Mouse (Mus musculus) heart, postnatal 25 days (tissue): ENCODE results near the gene H2-M10.4. TPM values are rescaled to one million over a fixed set of nuclear protein-coding genes. Genes with fewer than 3 reads are reported as not detected.
"Not testable (repeated sequence)": the region's sequence is repeated elsewhere in the genome, so short reads cannot be mapped to it uniquely, and the experiment has no call there.

Experiments
- DNase-seq: peaks from one replicate; pipeline ENCODE4 v3.0.0; 2022; ENCODE audit warnings: low spot score
- intact Hi-C: fragments of 180-260 bp; cut with DNase I; formaldehyde crosslinking; loops from one replicate; pipeline ENCODE4 v1.15.1; 2025
- total RNA-seq, 2 experiments: library from RNA; stranded (reverse); gene quantifications; 2 replicates each; pipeline ENCODE4 v1.2.3; 2021

H2-M10.4 gene
- total RNA-seq = not detected

DNA sequence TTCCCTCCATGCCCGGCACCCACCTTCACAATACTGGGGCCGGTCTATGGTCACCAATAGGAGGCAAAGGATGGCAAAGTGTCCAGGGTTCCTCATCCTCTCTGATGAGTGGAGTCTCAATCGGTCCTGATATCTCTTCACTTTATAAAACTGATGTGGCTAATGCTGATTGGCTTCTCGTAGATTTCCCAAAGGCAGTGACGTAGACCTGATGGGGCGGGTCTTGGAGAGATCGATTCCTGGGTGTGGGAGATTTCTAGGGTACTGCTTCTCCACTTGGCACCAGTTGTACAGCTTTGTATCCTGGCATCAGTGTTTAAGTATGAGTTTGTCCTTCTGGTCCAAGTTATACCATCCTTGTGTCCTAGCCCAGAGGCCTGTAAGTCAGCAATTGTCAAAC lies at the start of gene H2-M10.4:
TSS of gene H2-M10.4 (minus strand) at position 101 of the 400 bp plus-strand sequence.
- intact Hi-C loops = no loop called here
- no peak for DNase-seq

DNA sequence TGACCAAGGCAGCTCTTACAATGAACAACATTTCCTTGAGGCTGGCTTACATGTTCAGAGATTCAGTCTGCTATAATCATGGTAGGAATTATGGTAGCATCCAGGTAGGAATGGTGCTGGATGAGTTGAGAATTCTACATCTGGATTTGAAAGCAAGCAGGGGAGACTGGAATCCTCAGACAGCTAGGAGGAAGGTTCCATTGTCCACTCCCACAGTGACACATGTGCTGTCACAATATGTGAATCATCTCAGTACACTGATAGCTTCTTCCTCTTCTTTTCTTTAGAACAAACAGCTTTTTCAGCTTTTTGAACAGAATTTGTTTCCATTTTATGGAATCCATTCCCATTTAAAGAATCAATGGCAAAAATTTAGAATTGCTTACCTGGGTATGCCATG lies 41.8 kb upstream of the H2-M10.4 start:
- DNase-seq = no peak
- intact Hi-C loops = no loop called here

GRCm38 (mm10) chr17:36500435-36500834 lies 38.3 kb upstream of the H2-M10.4 start:
- intact Hi-C loops = no loop called here
- DNase-seq = no peak

DNA sequence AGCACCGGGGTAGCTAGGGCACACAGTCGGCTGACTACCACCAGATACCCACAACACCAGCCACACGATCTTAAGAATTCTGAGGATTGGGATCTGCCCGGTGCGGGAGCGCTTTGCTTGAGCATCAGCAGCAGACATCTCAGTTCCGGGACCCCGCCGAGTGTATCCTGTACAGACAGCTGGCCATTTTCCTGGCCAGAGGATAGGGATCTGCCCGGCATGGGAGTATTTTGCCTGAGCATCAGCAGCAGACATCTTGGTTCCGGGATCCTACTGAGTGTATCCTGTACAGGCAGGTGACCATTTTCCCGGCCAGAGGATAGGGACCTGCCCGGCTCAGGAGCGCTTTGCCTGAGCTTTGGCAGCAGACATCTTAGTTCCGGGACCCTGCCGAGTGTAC lies 26.0 kb upstream of the H2-M10.4 start:
- intact Hi-C loops, DNase-seq: not testable (repeated sequence)

DNA sequence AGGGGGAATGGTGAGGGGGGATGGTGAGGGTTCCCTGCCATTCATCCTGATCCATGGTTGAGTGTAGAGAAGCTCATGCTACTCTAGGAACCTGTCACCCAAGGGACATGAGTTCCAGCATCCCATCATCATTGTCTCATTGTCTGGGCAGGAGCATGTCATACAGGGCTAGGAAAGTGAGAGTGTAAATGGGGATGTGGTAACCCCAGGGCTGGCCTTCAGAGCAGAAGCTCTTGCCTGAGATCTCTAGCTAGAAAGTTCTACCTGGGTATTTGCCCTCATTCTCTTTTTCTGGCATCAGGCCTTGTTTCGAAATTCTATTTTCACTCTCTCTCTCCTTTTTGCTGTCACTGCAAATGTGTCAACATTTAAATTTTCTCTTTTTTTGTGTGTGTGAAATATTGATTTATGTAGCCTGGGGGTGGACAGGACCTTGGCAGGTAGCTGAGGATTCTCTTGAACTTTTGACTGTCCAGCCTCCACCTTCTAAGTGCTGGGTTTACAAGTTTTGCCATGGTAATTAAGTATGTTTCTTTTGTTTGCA lies 24.6 kb upstream of the H2-M10.4 start:
- DNase-seq = no peak
- intact Hi-C loops = no loop called here

DNA sequence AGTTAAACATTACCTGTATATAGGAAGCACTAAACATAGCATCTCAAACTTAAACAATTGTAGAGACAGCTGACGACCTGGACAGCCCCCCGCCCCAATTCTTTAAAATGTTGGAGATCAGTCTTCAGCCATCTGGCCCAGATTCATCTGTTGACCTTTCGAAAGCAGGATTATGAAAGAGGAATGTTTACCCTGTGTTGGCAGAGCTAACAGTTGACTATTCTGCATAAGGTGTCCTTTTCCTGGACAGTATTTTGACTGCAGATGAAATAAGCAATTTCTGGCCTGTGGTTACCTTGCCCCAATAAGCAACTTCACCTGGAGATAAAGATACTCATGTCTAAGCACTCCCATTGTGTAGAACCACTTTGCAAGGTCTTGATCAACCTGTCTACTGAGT lies 21.7 kb upstream of the H2-M10.4 start:
- intact Hi-C loops = no loop called here
- DNase-seq = no peak

- DNase-seq = no peak
- intact Hi-C loops = no loop called here
Observed at GRCm38 (mm10) chr17:36456260-36456659, 5.9 kb downstream of the H2-M10.4 start.

DNA sequence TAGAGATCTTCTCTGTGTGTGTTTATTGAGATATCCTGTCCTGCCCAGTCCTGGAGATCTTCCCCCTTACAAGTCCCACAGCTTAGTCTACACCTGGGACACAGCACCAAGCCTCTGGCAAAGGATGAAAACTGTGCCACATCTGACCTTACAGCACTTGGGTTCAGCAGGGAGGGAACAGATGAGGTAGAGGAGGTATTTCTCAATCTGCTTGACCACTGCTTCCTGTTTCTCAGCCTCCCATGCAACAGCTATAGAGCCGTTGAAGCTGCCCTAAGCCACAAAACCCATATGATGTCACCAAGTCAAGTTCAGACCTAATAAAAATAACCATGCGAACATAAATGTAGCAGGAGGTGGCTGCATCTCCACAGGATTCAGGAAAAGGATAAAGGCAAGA lies 30.7 kb downstream of the H2-M10.4 start:
- DNase-seq = no peak
- intact Hi-C loops = no loop called here

- no peak for DNase-seq
- intact Hi-C loops = loop anchor here (1.0 to 2.0 kb wide), 2 partner anchors 62 to 109 kb away; no protein-coding TSS in a partner anchor
Observed at GRCm38 (mm10) chr17:36418091-36418754, 43.9 kb downstream of the H2-M10.4 start.

DNA sequence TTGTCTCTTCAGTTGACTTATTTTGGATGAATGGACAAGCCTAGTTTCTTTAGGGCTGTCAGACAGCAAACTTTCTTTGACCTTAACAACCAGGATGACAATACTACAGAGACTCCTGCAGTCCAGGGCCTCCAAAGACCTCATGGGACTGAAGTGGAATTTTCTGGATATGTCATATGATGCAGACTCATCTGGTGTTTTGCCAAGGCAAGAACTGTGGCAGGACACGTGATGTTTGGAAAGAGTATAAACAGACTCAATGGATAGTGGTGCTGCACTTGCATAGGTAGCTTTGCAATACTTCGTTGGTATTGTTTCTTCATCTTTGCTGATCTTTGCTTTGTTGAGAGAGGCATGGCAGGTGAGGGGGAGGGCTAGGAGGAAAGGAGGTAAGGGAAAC lies 44.7 kb downstream of the H2-M10.4 start:
- no peak for DNase-seq
- intact Hi-C loops = no loop called here

DNA sequence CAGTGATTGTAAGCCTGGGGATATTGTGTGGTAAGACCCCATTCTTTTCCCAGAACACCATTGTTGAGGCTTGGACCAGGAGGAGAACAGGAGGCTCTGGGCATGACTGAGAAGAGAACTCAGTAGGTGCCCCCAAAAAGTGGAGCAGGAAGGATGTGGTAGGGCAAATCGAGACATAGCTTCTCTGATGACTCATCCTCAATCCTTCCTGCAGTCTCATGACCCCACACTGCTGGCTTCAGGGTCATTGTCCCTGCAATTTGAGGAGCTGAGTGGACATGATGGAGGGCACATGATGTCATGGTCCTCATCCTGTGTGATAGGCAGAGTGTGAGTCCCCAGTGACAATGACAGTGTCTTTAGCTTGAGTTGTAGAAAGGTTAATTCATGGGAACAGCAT lies 46.7 kb downstream of the H2-M10.4 start:
- intact Hi-C loops = no loop called here
- DNase-seq = no peak

DNA sequence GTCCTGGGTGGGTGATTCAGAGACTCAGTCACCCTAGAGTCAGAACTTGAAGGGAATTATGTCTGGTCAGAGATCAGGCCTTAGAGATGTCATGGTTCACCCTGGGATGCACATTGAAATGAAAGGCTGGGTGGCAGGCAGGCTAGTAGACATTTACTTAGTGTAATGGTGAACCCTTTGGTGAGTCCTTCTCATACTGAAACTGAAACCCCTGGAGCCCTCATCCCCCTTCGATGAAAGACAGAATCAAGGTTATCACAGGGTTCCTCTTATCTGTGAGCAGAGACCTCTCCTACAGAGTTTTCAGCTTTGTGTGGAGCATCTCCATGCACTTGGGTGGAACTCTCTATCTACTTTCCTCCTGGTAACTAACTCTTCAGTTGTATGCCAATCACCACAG lies 47.8 kb downstream of the H2-M10.4 start:
- intact Hi-C loops = no loop called here

More for the DNA sequence above, 47.8 kb downstream of the H2-M10.4 start:
- DNase-seq = no peak

Other genes starting within 250 kb of the H2-M10.4 start
- 10 to 100 TPM; 35.9 to 36.8 TPM for gene Rpp21, start 204.3 kb downstream of the H2-M10.4 start, total RNA-seq
- 1 to 10 TPM; 5.7 to 7.0 TPM for gene Trim39, start 190.1 kb downstream of the H2-M10.4 start, total RNA-seq
- gene H2-M10.2, start 175.8 kb downstream of the H2-M10.4 start, total RNA-seq = not detected
- gene H2-M10.1, start 136.2 kb downstream of the H2-M10.4 start, total RNA-seq = not detected
- gene H2-M10.3, start 93.9 kb downstream of the H2-M10.4 start, total RNA-seq = not detected
- not detected for gene H2-M11, start 84.7 kb upstream of the H2-M10.4 start, total RNA-seq
- not detected for gene H2-M9, start 180.3 kb upstream of the H2-M10.4 start, total RNA-seq
- gene H2-M1, start 209.9 kb upstream of the H2-M10.4 start, total RNA-seq = not detected